Mouse (Mus musculus): Measurements from ENCODE around the gene Gdpd1. TPM values are rescaled to one million over a fixed set of nuclear protein-coding genes. Genes with fewer than 3 reads are reported as not detected.
A peak's percentile ranks its signal among the peaks of the same experiment; 100 is the strongest.
"Not testable (repeated sequence)": the region's sequence is repeated elsewhere in the genome, so short reads cannot be mapped to it uniquely, and the experiment has no call there.

Gene Gdpd1
- polyA plus RNA-seq, 1 experiment from 2014 or later = 172 TPM

DNA sequence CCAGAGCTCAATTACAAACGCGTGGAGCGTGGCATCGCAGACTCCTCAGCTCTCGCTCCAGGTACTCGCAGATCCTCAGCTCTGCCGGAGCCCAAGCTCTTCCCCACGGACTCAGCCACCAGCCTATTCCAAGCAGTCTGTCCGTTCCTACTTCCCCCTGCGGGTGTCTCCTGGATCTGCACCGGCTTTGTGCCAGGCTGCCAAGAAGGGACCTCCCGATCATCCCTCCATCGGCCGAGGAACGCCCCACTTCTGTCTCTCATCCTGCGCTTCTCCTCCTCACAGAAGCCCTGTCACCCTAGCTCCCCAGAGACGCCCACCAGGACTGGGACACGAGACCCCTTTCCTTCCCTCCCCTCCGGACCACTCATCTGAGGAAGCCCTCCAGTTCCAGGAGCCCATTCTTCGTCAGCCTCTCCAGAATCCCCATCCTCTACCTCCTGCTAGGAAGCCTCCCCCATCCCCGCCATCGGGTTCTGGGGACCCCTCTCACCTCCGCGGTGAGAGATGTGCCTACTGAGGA, 458 bp downstream of the Gdpd1 start:
- Histone ChIP-seq H3K4me1 (peaks cover 39% of the 10 kb centered on the region), H3K36me3 (replicated peaks) (peaks cover 9% of the 10 kb centered on the region; the same call in 1 of the 2 replicates), H3K4me3 (peak overlapping the region; percentile 81), H3K9me3 (no peaks in the 10 kb centered on the region), H3K27me3 (replicated peaks) (no peaks in the 10 kb centered on the region), H3K4me2 (peak overlapping the region; percentile 67), H3K27ac (peak overlapping the region; percentile 95), H3K9ac (peak overlapping the region; percentile 93)
- ATAC-seq (replicated peaks) = peak; percentile 70
- whole genome bisulfite sequencing = under 1% methylated on average over 24 of the region's 24 CpGs

DNA sequence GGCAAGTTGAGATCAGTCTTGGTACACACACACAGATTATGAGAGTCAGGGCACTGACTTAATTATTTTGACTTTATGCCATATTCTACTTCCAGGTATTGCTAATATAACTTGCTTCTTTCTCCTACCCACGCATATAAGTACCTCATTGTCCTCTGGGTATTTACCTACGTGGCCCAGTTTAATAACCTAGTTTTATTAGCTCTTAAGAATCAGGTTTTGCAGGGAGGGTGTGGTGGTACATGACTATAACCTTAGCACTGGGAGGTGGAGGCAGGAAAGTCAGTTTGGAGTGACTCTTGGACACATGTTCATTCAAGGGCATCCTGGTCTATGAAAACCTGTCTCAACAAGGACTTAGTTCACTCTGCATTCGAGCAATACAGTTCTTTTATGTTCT, 11.8 kb downstream of the Gdpd1 start:
- no peaks in the 10 kb centered on the region for H3K4me1 ChIP-seq
- WGBS = 77% methylated on average over 3 of the region's 3 CpGs
- H3K9ac ChIP-seq = no peak overlapping the region
- no peaks in the 10 kb centered on the region for H3K27me3 ChIP-seq (replicated peaks)
- ATAC-seq (replicated peaks) = no peak
- H3K4me2 ChIP-seq = no peak overlapping the region
- H3K36me3 ChIP-seq (replicated peaks) = peaks cover 36% of the 10 kb centered on the region
- no peaks in the 10 kb centered on the region for H3K9me3 ChIP-seq
- H3K27ac ChIP-seq = no peak overlapping the region
- no peak overlapping the region for H3K4me3 ChIP-seq

DNA sequence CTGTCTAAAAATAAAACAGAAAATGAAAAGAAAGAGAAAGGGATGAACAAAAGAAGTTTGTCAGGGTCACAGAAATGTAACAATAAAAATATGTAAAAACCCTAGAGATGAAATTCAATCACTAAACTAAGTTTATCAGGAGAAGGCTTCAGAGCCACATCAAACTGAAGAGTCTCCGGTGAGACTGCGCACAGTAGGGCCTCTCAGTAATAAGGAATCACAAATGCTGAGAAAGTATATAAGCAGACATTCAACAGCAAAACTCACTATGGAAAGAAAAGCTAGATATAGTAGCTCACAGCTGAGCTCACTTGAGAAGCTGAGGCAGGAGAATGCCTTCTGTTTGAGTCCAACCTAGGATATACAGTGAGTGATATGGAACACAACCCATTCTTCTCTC, 13.5 kb downstream of the Gdpd1 start:
- Histone ChIP-seq H3K4me3 (no peak overlapping the region), H3K9me3 (no peaks in the 10 kb centered on the region), H3K4me2 (no peak overlapping the region), H3K36me3 (replicated peaks) (peaks cover 47% of the 10 kb centered on the region), H3K4me1 (no peaks in the 10 kb centered on the region), H3K27me3 (replicated peaks) (no peaks in the 10 kb centered on the region), H3K9ac (no peak overlapping the region), H3K27ac (no peak overlapping the region)
- no peak for ATAC-seq (replicated peaks)
- 96% methylated on average over 2 of the region's 2 CpGs for WGBS

DNA sequence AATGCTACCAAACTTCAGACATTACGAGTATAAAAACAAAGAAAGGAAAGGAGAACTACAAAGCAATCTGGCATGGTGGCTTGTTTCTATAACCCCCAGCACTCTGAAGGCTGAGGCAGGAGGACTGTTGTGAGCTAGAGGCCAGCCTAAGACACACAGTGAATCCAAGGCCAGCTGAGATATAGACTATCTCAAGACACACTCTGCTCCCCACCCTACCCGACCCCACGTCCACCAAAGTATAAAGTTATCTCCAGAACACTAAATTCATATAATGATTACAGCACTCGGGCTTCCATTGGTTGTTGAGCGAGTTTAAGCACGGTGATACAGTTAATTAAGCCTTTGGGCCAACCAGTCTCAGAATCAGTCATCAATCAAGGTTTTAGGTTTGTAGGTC, 17.6 kb downstream of the Gdpd1 start:
- Histone ChIP-seq H3K36me3 (replicated peaks) (peaks cover 49% of the 10 kb centered on the region), H3K4me2 (no peak overlapping the region), H3K27ac (no peak overlapping the region), H3K9ac (no peak overlapping the region), H3K9me3 (no peaks in the 10 kb centered on the region), H3K4me1 (no peaks in the 10 kb centered on the region), H3K27me3 (replicated peaks) (no peaks in the 10 kb centered on the region), H3K4me3 (no peak overlapping the region)
- ATAC-seq (replicated peaks) = no peak
- WGBS = 94% methylated on average over 6 of the region's 6 CpGs

DNA sequence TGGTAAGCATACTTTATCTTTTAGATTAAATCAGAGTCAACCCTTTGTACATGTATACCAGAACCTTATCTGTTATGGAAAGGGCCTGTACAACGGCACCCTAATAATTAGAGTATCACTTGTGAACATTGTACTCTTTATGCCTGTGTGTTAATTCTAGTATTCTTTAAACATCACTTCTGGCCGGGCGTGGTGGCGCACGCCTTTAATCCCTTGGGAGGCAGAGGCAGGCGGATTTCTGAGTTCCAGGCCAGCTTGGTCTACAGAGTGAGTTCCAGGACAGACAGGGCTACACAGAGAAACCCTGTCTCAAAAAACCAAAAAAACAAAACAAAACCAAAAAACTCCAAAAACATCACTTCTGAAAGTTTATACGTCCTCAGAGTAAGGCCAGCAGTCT, 25.0 kb downstream of the Gdpd1 start:
- not testable (repeated sequence) for H3K4me3 ChIP-seq

GRCm38 (mm10) chr11:87046968-87047367, 26.9 kb downstream of the Gdpd1 start:
- Histone ChIP-seq H3K9me3 (no peaks in the 10 kb centered on the region), H3K9ac (no peak overlapping the region), H3K4me2 (no peak overlapping the region), H3K27me3 (replicated peaks) (no peaks in the 10 kb centered on the region), H3K4me3 (no peak overlapping the region), H3K4me1 (no peaks in the 10 kb centered on the region), H3K27ac (no peak overlapping the region), H3K36me3 (replicated peaks) (peaks cover 46% of the 10 kb centered on the region)
- 93% methylated on average over 5 of the region's 5 CpGs for WGBS
- ATAC-seq (replicated peaks) = no peak

More for the DNA sequence above, 25.0 kb downstream of the Gdpd1 start:
- not testable (repeated sequence) for H3K9me3 ChIP-seq; H3K27me3 ChIP-seq (replicated peaks); H3K27ac ChIP-seq; H3K4me2 ChIP-seq; H3K4me1 ChIP-seq; H3K9ac ChIP-seq; ATAC-seq (replicated peaks)
- H3K36me3 ChIP-seq (replicated peaks) = peaks cover 41% of the 10 kb centered on the region
- WGBS = 97% methylated on average over 7 of the region's 7 CpGs

DNA sequence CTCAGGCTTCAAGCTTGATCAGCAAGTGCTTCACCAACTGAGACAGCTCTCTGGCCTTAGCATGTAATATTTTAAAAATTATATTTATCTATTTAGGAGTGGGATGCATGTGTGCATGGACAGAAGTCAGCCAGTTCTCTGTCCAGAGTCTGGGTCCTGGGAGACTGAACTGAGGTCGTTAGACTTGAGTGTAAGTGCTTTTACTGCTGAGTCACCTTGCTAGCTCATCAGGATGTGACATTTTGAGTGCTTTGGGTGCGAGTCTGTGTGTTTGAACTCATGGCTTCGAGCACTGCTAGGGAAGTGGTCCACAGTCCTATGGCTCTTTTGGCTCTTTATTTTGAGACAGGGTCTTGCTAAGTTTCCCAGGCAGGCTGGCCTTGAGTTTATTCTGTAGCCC, 30.8 kb downstream of the Gdpd1 start:
- Histone ChIP-seq H3K4me3 (no peak overlapping the region), H3K9me3 (no peaks in the 10 kb centered on the region), H3K9ac (no peak overlapping the region), H3K4me2 (no peak overlapping the region), H3K27ac (no peak overlapping the region), H3K4me1 (no peaks in the 10 kb centered on the region), H3K36me3 (replicated peaks) (peaks cover 59% of the 10 kb centered on the region), H3K27me3 (replicated peaks) (no peaks in the 10 kb centered on the region)
- WGBS = 95% methylated on average over 3 of the region's 3 CpGs
- no peak for ATAC-seq (replicated peaks)

- Histone ChIP-seq H3K9ac (no peak overlapping the region), H3K4me1 (no peaks in the 10 kb centered on the region), H3K4me3 (no peak overlapping the region), H3K27ac (no peak overlapping the region), H3K27me3 (replicated peaks) (no peaks in the 10 kb centered on the region), H3K4me2 (no peak overlapping the region), H3K36me3 (replicated peaks) (peaks cover 68% of the 10 kb centered on the region), H3K9me3 (no peaks in the 10 kb centered on the region)
- WGBS = 89% methylated on average over 9 of the region's 9 CpGs
- ATAC-seq (replicated peaks) = no peak
These were observed 34.4 kb downstream of the Gdpd1 start for GRCm38 (mm10) chr11:87039307-87039963.

DNA sequence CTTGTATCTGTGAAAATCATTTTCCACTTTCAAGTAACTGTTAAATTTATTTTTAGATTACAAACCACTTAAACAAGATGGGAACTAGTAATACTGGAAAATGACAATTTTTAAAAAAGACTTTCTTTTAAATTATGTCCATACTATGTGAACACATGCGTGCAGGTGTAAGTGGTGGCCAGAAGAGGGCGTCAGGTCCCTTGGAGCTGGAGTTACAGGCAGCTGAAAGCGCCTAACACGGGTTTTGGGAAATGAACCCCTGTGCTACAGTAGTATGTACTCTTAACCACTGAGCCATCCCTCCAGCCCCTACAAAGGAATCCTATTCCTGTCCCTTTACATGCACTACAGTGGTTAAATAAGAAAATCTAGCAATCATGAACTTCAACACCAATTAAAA, 37.7 kb downstream of the Gdpd1 start:
- no peak overlapping the region for H3K4me2 ChIP-seq
- H3K9me3 ChIP-seq = no peaks in the 10 kb centered on the region
- no peak overlapping the region for H3K27ac ChIP-seq
- no peaks in the 10 kb centered on the region for H3K4me1 ChIP-seq
- H3K27me3 ChIP-seq (replicated peaks) = no peaks in the 10 kb centered on the region
- ATAC-seq (replicated peaks) = no peak
- no peak overlapping the region for H3K9ac ChIP-seq
- 68% methylated on average over 4 of the region's 4 CpGs for WGBS
- H3K4me3 ChIP-seq = no peak overlapping the region
- peaks cover 63% of the 10 kb centered on the region for H3K36me3 ChIP-seq (replicated peaks)

GRCm38 (mm10) chr11:87028212-87028611, 45.6 kb downstream of the Gdpd1 start:
- H3K27me3 ChIP-seq (replicated peaks) = no peaks in the 10 kb centered on the region
- ATAC-seq (replicated peaks) = no peak
- WGBS = 93% methylated on average over 3 of the region's 3 CpGs
- H3K4me3 ChIP-seq = no peak overlapping the region
- no peaks in the 10 kb centered on the region for H3K4me1 ChIP-seq
- H3K9ac ChIP-seq = no peak overlapping the region
- H3K27ac ChIP-seq = no peak overlapping the region
- H3K4me2 ChIP-seq = no peak overlapping the region
- H3K36me3 ChIP-seq (replicated peaks) = peaks cover 8% of the 10 kb centered on the region
- no peaks in the 10 kb centered on the region for H3K9me3 ChIP-seq

GRCm38 (mm10) chr11:87026096-87026875, 47.6 kb downstream of the Gdpd1 start:
- no peaks in the 10 kb centered on the region for H3K9me3 ChIP-seq
- H3K4me1 ChIP-seq = no peaks in the 10 kb centered on the region
- H3K9ac ChIP-seq = no peak overlapping the region
- no peak overlapping the region for H3K4me2 ChIP-seq
- no peak overlapping the region for H3K4me3 ChIP-seq
- no peaks in the 10 kb centered on the region for H3K36me3 ChIP-seq (replicated peaks)
- H3K27ac ChIP-seq = no peak overlapping the region
- no peaks in the 10 kb centered on the region for H3K27me3 ChIP-seq (replicated peaks)
- no peak for ATAC-seq (replicated peaks)
- 77% methylated on average over 9 of the region's 9 CpGs for WGBS

- no peak for ATAC-seq (replicated peaks)
- no peaks in the 10 kb centered on the region for H3K4me1 ChIP-seq
- no peaks in the 10 kb centered on the region for H3K27me3 ChIP-seq (replicated peaks)
- 82% methylated on average over 3 of the region's 3 CpGs for WGBS
- no peaks in the 10 kb centered on the region for H3K36me3 ChIP-seq (replicated peaks)
- no peak overlapping the region for H3K9ac ChIP-seq
- H3K9me3 ChIP-seq = no peaks in the 10 kb centered on the region
- H3K4me2 ChIP-seq = no peak overlapping the region
- no peak overlapping the region for H3K4me3 ChIP-seq
- H3K27ac ChIP-seq = no peak overlapping the region
These were observed 48.5 kb downstream of the Gdpd1 start for GRCm38 (mm10) chr11:87025351-87025750.

GRCm38 (mm10) chr11:87023240-87023639, 50.6 kb downstream of the Gdpd1 start:
- not testable (repeated sequence) for H3K4me3 ChIP-seq; ATAC-seq (replicated peaks); H3K4me2 ChIP-seq; H3K9ac ChIP-seq; H3K27me3 ChIP-seq (replicated peaks); H3K9me3 ChIP-seq; H3K27ac ChIP-seq; H3K36me3 ChIP-seq (replicated peaks); H3K4me1 ChIP-seq
- WGBS = 69% methylated on average over 8 of the region's 8 CpGs
